Mouse (Mus musculus) activated CD4-positive, CD25-positive, alpha-beta regulatory T cell, adult 9 weeks (primary cell): ENCODE data around the gene Clic4. TPM values are rescaled to one million over a fixed set of nuclear protein-coding genes. Genes with fewer than 3 reads are reported as not detected.

Source experiments
- polyA plus RNA-seq: library from polyadenylated mRNA; unstranded; fragments of 100-300 nt; shearing (Covaris generic); gene quantifications from one replicate; pipeline ENCODE4 v1.2.1, GENCODE M21; 2017

The Clic4 gene
- 11.7 TPM for polyA plus RNA-seq

DNA sequence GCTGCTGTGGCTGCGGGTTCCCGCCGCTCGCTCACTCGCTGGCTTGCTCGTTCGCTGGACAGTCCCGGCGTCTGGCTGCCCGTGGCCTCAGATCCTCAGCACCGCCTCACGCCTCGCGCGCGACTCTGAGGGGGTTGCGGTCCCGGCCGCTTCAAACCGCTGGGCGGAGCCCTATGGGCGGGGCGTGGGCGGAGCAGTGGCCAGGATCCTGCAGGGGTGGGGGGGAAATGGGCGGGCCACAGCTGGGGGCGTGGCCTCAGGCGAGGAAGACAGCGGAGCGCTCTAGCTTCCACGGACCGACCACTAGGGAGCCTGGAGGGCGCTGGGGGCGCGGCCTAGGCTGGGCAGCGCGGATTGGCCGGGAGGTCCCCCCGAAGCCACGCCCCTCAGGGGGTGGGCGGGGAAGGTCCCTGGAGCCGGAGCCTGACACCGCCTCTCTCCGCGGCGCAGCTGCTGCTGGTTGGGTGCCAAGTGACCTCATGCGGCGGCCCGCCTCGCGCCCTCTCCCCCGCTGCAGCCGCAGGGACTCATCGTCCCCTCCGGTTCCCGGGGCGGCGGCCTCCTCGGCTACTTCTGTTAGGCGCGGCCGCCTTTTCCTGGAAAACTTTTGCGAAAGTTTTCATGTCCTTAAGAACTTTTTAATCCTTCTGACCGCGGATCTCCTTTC is at the start of gene Clic4:
TSS of gene Clic4 (minus strand) at position 175 of the 667 bp plus-strand sequence.

Other genes with a start within 250 kb of the Clic4 start
- gene Runx3, start 152.2 kb downstream of the Clic4 start, polyA plus RNA-seq: 8.1 TPM
- 188 TPM for gene Srrm1, start 80.5 kb upstream of the Clic4 start, polyA plus RNA-seq
- gene Ncmap, start 125.4 kb upstream of the Clic4 start, polyA plus RNA-seq: 39.9 TPM
- 17.6 TPM for gene Rcan3, start 161.0 kb upstream of the Clic4 start, polyA plus RNA-seq
- not detected for gene Stpg1, start 222.0 kb upstream of the Clic4 start, polyA plus RNA-seq
- 17.0 TPM for gene Nipal3, start 222.2 kb upstream of the Clic4 start, polyA plus RNA-seq